Mouse (Mus musculus): ENCODE data around the gene BC052040.

DNA sequence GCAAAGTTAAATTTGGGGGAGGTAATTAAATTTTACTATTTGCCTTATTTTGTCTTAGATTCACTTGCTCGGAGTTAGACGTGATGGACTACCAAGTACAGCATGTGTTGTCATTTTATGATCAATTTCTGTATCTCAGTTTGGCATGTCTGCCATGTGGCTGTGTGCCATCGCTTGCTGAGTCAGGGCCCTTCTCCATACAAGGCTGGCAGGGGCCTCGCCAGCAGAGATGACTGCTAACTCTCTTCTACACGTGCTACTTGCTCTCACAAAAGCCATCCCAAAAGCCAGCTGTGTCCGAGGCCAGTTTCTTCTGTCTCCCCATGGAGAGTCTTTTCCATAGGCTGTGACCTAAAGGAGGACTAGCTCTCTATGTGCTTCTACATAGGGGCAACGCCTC, 160.5 kb downstream of the BC052040 start:
- TF ChIP-seq POLR2A (IDR thresholded peaks at IDR 0.05; ENCODE audit: low read depth, low read length) (no peak), CTCF (IDR thresholded peaks at IDR 0.05; ENCODE audit: extremely low read depth, insufficient read length, insufficient replicate concordance, low read depth, low read length) (no peak)
